Mouse (Mus musculus) retina, adult 2 months (tissue): ENCODE measurements at regions not wholly inside any gene's neighbourhood (a gene's known extent, or its start where the extent isn't known, plus 50 kb on each side); places are given as distances from the start of the nearest gene placed in this dataset.

Source experiments
- DNase-seq: peaks from one replicate; pipeline ENCODE4 v3.0.0-alpha.2; 2012; ENCODE audit warnings: low read depth, low spot score

- peak; percentile 43 for DNase-seq
Observed at GRCm38 (mm10) chr6:49990522-49990858, 119.6 kb upstream of the Mpp6 start.

- no peak for DNase-seq
Observed at GRCm38 (mm10) chr6:49999365-49999764, 110.7 kb upstream of the Mpp6 start.

DNA sequence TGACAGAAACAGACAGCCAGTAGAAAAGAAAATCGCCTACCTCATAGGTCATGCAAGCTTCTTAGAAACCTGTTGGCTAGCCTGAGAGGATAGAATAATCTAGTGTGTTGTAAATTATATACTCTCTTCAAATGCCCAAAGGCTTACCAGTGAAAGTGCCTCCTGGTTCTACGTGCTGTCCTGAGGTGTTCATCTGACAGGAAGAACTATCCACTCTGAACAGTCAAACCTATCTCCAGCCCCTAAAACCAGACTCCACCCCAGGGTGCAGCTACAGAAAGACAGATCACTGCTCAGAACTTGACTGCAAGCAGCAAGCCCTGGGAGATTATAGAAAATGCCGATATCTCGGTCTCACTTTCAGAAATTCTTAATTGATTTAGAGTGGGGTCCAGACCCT is 102.0 kb upstream of the Mpp6 start:
- DNase-seq = no peak

DNA sequence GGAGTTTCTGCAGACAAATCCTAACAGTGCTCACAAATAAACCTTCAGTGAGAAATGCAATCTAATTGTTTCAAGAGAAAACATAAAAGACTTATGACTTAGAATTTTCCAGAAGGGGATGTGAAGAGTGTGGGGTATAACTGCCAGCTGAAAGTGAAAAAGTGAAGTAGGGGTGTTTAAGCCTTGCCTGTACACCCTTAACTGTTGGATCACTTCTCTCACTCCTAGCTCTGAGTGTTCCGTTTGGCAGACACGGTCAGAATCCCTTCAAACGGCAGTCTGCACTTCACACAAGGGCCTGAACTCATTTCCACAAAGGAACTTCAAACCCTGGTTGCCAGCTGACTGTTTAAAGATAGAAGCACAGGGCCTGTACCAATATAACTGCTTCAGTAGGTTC is 101.2 kb upstream of the Mpp6 start:
- no peak for DNase-seq

DNA sequence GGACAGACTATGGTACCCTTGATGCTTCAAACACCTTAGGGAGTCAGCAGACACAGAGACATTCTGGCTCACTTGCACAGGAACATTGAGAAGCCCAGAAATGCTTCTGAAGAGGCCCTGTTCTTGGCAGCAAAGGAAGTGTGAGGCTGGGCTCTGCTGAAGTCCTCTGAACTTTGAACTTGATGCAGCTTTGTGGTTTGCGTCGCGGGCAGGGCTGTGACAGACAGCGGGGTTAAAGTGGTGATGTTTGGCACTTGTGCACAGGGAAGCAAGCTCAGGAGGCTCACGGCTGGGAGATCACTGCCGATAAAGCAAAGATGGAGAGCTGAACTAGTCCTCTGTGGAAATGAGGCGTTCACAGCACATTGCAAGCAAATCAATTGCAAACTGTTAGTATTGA is 100.7 kb upstream of the Mpp6 start:
- DNase-seq = no peak

DNA sequence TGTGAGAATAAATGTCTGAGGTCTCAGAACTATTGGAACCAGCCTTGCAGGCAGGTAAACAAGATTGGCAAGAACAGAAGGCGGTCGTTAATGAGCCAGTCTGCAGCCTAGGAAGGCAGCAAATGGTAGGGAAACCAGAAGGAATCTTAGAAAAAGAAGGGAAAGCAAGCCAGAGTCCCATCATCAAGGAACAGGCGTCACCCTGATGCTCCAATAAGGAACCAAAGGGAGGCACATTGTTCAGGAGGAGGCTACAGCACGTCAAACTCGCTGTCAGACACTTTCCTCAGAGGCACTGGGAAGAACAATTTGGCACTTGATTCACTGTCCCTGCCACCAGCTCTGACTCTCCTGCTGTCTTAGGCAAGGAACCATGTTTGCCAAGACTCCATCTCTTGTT is 100.2 kb upstream of the Mpp6 start:
- no peak for DNase-seq

- no peak for DNase-seq
Observed at GRCm38 (mm10) chr6:50011071-50011470, 99.0 kb upstream of the Mpp6 start.

- no peak for DNase-seq
Observed at GRCm38 (mm10) chr6:50011746-50012453, 98.1 kb upstream of the Mpp6 start.

DNA sequence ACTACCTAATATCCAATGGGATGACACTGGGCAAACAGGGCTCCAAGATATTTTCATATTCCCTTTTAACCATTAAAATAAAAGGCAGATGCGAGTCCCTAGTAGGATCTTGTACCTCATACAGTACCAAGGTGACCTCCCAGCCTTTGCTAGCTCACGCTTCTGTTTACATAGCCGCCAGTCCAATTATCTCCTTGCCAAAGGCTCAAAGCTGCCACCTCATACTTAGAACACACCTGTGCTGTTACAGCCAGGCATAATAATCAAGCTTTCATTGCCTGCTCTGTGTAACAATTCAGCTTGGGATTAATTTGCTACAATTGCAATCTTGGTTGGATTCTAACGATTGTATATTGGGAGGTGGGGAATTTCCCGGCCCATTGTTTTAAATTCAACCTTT is 97.0 kb upstream of the Mpp6 start:
- DNase-seq = no peak

DNA sequence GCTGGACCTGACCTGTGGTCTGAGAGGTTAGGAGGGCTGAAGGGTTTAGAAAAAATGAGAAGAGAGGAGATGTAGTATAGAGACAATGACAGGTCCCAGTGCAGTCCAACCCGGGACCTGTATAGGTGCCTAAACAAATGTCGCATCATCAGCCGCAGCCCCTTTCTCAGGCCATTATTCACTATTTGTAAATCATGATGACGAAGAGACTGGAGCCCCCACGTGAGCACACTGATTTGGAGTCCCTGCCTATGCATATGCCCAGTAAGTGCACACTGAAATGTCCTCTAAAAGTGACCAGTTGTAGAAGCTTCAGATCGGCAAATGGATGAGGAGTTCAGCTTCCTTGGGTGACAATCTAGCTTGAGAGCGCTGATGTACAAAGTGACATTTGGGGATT is 96.2 kb upstream of the Mpp6 start:
- no peak for DNase-seq

DNA sequence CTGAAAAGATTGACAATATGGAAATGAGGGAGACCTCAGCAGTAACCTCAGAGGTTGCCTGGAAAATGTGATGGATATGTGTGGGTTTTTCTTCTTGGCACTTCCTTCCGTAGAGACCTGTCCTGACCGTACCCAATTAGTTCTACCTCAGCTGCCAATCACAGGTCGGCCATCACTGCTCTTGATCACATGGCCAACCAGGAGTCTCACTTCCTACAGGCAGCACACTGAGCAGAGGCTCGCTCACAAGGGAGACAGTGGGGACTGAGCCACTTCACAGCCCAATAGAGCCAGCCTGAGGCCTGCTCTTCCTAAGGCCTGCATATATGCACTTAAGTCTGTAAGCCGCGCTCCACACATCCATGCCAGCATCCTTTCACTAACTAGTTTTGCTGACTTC is 82.1 kb upstream of the Mpp6 start:
- no peak for DNase-seq

GRCm38 (mm10) chr6:50029895-50030515 is 80.0 kb upstream of the Mpp6 start:
- DNase-seq = no peak

DNA sequence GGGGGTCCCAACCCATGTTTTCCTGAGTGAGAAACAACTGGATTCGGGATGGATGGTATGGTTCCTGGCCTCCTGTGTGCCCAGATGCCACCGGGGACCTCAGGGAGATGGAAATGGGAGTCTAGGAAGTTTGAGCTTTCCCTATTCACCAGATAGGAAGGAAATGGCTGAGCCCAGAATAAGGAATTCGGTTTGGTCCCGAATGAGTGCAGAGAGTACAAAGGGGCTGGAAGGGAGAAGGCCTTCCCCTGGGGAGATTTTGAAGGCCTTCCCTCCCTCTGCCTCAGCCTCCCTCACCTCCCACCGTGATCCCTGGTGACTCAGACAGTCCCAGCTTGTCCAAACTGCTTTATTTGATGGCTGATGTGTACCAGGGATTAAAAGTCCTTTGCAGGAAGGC is 78.7 kb upstream of the Mpp6 start:
- no peak for DNase-seq

DNA sequence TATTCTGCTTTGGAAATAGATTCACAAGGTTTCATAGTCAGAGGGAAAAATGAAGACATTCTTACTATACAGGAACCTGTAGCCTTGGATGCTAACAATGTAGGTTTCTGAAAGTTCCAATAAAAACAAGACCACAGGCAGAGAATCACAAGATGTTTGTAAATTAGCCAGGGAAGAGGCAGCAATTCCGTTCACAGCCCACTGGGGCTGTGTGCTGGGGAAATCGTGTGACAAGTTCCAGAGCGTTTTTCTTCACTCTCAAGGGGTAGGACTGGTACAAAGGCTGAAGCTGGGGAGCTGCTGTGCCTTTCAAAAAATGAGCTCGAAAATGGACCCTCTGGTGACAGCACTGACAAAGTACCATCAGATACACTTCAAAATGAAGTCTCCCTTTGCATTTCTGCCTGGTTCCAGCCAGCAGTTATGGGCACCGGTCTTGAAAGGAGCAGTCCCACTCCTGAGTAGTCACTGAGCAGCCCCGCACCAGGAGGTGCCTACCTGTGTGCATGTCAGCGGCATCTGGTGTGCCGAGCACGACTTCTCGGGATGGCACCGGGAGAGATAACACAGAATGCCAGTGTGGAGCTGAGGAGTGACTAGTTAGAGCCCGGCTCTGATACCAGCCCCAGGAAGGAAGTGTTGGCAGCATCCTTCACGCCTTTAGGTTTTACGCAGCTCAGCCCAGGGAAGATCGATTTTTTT is 77.0 kb upstream of the Mpp6 start:
- DNase-seq = no peak

DNA sequence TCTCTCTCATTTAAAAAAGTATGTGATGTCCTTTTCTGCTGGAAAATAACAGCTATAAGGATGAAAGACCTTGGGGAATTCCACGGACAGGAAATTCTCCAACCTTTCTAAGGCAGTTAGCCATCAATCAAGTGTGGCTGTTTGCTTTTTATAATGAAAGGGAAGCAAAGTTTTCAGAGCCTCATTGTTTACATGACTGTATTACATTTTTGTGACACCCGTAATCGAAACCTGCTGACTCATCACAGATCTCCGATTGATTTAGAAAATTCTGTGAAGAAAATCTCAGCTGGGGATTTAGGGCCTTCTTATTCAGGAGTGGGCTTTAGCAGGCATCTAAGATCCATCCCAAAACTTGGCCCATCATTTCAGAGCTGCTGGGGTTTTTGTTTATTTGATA is 72.4 kb upstream of the Mpp6 start:
- DNase-seq = no peak

- no peak for DNase-seq
Observed at GRCm38 (mm10) chr6:50038369-50038768, 71.7 kb upstream of the Mpp6 start.

- DNase-seq = no peak
Observed at GRCm38 (mm10) chr6:50041044-50041443, 69.0 kb upstream of the Mpp6 start.

GRCm38 (mm10) chr6:50042127-50042526 is 67.9 kb upstream of the Mpp6 start:
- DNase-seq = no peak

GRCm38 (mm10) chr6:50044165-50044564 is 65.9 kb upstream of the Mpp6 start:
- no peak for DNase-seq

- no peak for DNase-seq
Observed at GRCm38 (mm10) chr6:50046721-50047120, 63.3 kb upstream of the Mpp6 start.

DNA sequence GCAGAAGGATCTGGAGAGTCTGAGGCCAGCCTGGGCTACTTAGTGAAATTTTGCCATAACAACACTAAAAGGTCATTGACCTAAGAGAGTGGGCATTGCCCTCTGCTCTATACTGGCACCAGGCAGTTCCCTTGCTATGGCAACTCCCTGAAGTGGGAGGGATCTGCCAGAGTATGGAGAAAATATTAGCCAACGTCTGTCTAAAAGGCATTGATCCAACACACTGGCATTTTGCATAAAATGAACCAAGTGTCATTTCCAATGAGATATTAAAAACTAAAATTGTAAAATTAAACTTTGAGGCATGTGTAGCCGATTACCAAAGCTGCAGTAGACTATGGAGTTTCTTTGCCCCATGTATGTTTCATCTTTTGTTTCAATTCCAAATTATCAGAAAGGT is 57.6 kb upstream of the Mpp6 start:
- DNase-seq = no peak

GRCm38 (mm10) chr6:50053086-50053485 is 57.0 kb upstream of the Mpp6 start:
- DNase-seq = no peak

DNA sequence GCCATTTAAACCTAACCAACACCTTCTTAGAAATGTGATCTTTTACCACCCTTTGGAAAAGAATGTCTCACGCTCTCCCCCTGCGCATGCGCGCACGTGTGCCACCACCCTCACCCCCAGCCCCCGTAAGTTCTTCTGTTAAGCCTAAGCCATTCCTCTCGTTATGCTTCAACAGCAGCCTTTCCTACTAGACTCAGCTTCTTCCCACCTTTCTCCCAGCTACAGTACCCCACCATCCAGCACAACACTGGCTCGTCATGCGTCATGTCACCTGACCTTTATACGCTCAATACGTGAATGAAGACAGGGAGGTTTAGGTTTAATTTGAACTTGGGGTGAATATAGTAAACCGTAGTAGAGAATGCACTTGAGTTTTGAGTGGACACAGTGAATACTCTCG is 55.8 kb upstream of the Mpp6 start:
- no peak for DNase-seq
